Mouse (Mus musculus): Measurements from ENCODE around the gene Tiparp.

- no peak for TF ChIP-seq CTCF (IDR thresholded peaks at IDR 0.05; ENCODE audit: borderline replicate concordance, extremely low read depth, insufficient read depth, insufficient read length)
- TF ChIP-seq POLR2A (IDR thresholded peaks at IDR 0.05; ENCODE audit: borderline replicate concordance, extremely low read depth, insufficient read depth, insufficient read length, poor library complexity, severe bottlenecking): no peak
Measured at GRCm38 (mm10) chr3:65527196-65527595, 1.0 kb upstream of the Tiparp start.
